Mouse (Mus musculus) embryonic fibroblast, embryonic 13.5 days (primary cell): ENCODE data around the gene Paip2b. TPM values are rescaled to one million over a fixed set of nuclear protein-coding genes. Genes with fewer than 3 reads are reported as not detected.
A peak's percentile ranks its signal among the peaks of the same experiment; 100 is the strongest.

ENCODE experiments used
- H3K27ac ChIP-seq: 2 replicates; pipeline ENCODE4 v1.5.1; 2012; ENCODE audit warnings: low read length, control low read depth, inconsistent platforms; ENCODE audit not compliant: insufficient read depth
- H3K4me1 ChIP-seq: 2 replicates; pipeline ENCODE4 v1.6.1; 2011; ENCODE audit warnings: low read length; ENCODE audit not compliant: control insufficient read depth, insufficient read depth
- H3K4me3 ChIP-seq: 2 replicates; pipeline ENCODE4 v1.5.1; 2011; ENCODE audit warnings: mild to moderate bottlenecking, control low read depth, low read length; ENCODE audit not compliant: insufficient read depth
- CTCF ChIP-seq: IDR thresholded peaks from 2 replicates; pipeline ENCODE4 v1.5.1; 2011; ENCODE audit warnings: mild to moderate bottlenecking, control low read depth, low read length, moderate library complexity, borderline replicate concordance; ENCODE audit not compliant: insufficient read depth
- POLR2A ChIP-seq: IDR thresholded peaks from 2 replicates; pipeline ENCODE4 v1.6.1; 2011; ENCODE audit warnings: low read depth, mild to moderate bottlenecking, control low read depth, low read length, moderate library complexity
- polyA plus RNA-seq: library from polyadenylated mRNA; stranded (reverse); fragments of >200 nt; gene quantifications from 2 replicates; pipeline ENCODE4 v1.2.4, GENCODE M21; 2011; ENCODE audit warnings: low read depth; ENCODE audit not compliant: missing spikeins, insufficient read length

Paip2b gene
- polyA plus RNA-seq = 23.4 and 26.1 TPM in 2 replicates

GRCm38 (mm10) chr6:83831606-83832123 is at the start of gene Paip2b:
TSS of gene Paip2b (minus strand) at chr6:83831741.
- TF ChIP-seq CTCF = peak; percentile 2; the same call in 1 of the 2 replicates
- TF ChIP-seq POLR2A = peak; percentile 95
- no peak within 1 kb of the TSS for H3K27ac ChIP-seq
- H3K4me3 ChIP-seq = peak within 1 kb of the TSS; percentile 65
- no peaks in the 10 kb centered on the region for H3K4me1 ChIP-seq

- no peak for TF ChIP-seq CTCF
- TF ChIP-seq POLR2A = no peak
- H3K4me3 ChIP-seq = no peak overlapping the region
- no peak overlapping the region for H3K27ac ChIP-seq
- no peaks in the 10 kb centered on the region for H3K4me1 ChIP-seq
Measured at GRCm38 (mm10) chr6:83879815-83880214, 48.3 kb upstream of the Paip2b start.

- no peak overlapping the region for H3K27ac ChIP-seq
- peak overlapping the region; percentile 57 for H3K4me3 ChIP-seq
- TF ChIP-seq POLR2A = no peak
- no peak for TF ChIP-seq CTCF
- no peaks in the 10 kb centered on the region for H3K4me1 ChIP-seq
Measured at GRCm38 (mm10) chr6:83867598-83868585, 36.4 kb upstream of the Paip2b start.

GRCm38 (mm10) chr6:83866954-83867597 is 35.5 kb upstream of the Paip2b start, which contains the start of gene Zfp638:
TSS of gene Zfp638 (plus strand) at chr6:83867109.
- TF ChIP-seq POLR2A (peak; percentile 33; the same call in 1 of the 2 replicates), CTCF (no peak)
- no peak within 1 kb of the TSS for H3K27ac ChIP-seq
- H3K4me1 ChIP-seq = no peaks in the 10 kb centered on the region
- H3K4me3 ChIP-seq = peak within 1 kb of the TSS; percentile 57

- no peak overlapping the region for H3K4me3 ChIP-seq
- H3K27ac ChIP-seq = no peak overlapping the region
- no peaks in the 10 kb centered on the region for H3K4me1 ChIP-seq
Measured at GRCm38 (mm10) chr6:83866423-83866822, 34.9 kb upstream of the Paip2b start.

GRCm38 (mm10) chr6:83863538-83863937 is 32.0 kb upstream of the Paip2b start:
- TF ChIP-seq POLR2A = no peak
- Histone ChIP-seq H3K4me3 (no peak overlapping the region), H3K27ac (no peak overlapping the region), H3K4me1 (no peaks in the 10 kb centered on the region)

More at GRCm38 (mm10) chr6:83866423-83866822, 34.9 kb upstream of the Paip2b start:
- TF ChIP-seq CTCF (no peak), POLR2A (no peak)

GRCm38 (mm10) chr6:83860033-83860432 is 28.5 kb upstream of the Paip2b start:
- Histone ChIP-seq H3K4me1 (no peaks in the 10 kb centered on the region), H3K4me3 (no peak overlapping the region), H3K27ac (no peak overlapping the region)
- TF ChIP-seq POLR2A (no peak), CTCF (no peak)

GRCm38 (mm10) chr6:83857476-83857875 is 25.9 kb upstream of the Paip2b start:
- Histone ChIP-seq H3K4me1 (no peaks in the 10 kb centered on the region), H3K27ac (no peak overlapping the region), H3K4me3 (no peak overlapping the region)
- TF ChIP-seq CTCF (no peak), POLR2A (no peak)

- H3K4me3 ChIP-seq = no peak overlapping the region
- no peak overlapping the region for H3K27ac ChIP-seq
- H3K4me1 ChIP-seq = no peaks in the 10 kb centered on the region
- TF ChIP-seq CTCF = no peak
- TF ChIP-seq POLR2A = no peak
Measured at GRCm38 (mm10) chr6:83849446-83849845, 17.9 kb upstream of the Paip2b start.

- H3K4me1 ChIP-seq = no peaks in the 10 kb centered on the region
- no peak overlapping the region for H3K27ac ChIP-seq
- H3K4me3 ChIP-seq = no peak overlapping the region
- TF ChIP-seq CTCF = no peak
- no peak for TF ChIP-seq POLR2A
Measured at GRCm38 (mm10) chr6:83846141-83846540, 14.6 kb upstream of the Paip2b start.
